Mouse (Mus musculus) small intestine, adult 2 months (tissue): ENCODE data around the gene Bpnt1.

Experiments
- CTCF ChIP-seq: fragments of 200-500 bp; IDR thresholded peaks from 2 replicates; pipeline ENCODE4 v1.5.1; 2012; ENCODE audit warnings: low read depth, mild to moderate bottlenecking, control low read depth, inconsistent platforms, low read length, moderate library complexity, mixed read lengths; ENCODE audit not compliant: insufficient replicate concordance, insufficient read length; ENCODE audit errors: extremely low read depth
- POLR2A ChIP-seq: fragments of 200-500 bp; IDR thresholded peaks from 2 replicates; pipeline ENCODE4 v1.6.1; 2012; ENCODE audit warnings: low read depth, mild to moderate bottlenecking, control low read depth, inconsistent platforms, low read length, moderate library complexity

- TF ChIP-seq POLR2A (no peak), CTCF (no peak)
Measured at GRCm38 (mm10) chr1:185296850-185297249, 35.1 kb upstream of the Bpnt1 start.
